Mouse (Mus musculus) ES-E14 (cell line): ENCODE data around the gene Rangrf. TPM values are rescaled to one million over a fixed set of nuclear protein-coding genes. Genes with fewer than 3 reads are reported as not detected.

ENCODE experiments used
- DNase-seq: peaks from one replicate; pipeline ENCODE4 v3.0.0-alpha.2; 2013; ENCODE audit warnings: low read depth, low spot score
- H3K27ac ChIP-seq: 2 replicates; pipeline ENCODE4 v1.5.1; 2012; ENCODE audit warnings: low read depth, mild to moderate bottlenecking, low read length, moderate library complexity, mixed read lengths; ENCODE audit not compliant: poor library complexity, insufficient read depth, severe bottlenecking
- H3K36me3 ChIP-seq: 2 replicates; pipeline ENCODE4 v1.6.1; 2012; ENCODE audit warnings: mild to moderate bottlenecking, low read length, moderate library complexity, mixed read lengths; ENCODE audit not compliant: control insufficient read depth, poor library complexity, insufficient read depth, severe bottlenecking
- H3K4me1 ChIP-seq, 2 experiments: fragments of 150-350 bp in 1 of 2; sonication (generic) in 1 of 2; 2 replicates each; pipeline ENCODE4 v1.6.1; 2012; ENCODE audit warnings: low read length in 2 of 2, mild to moderate bottlenecking in 1 of 2, mixed read lengths in 1 of 2; ENCODE audit not compliant: control insufficient read depth in 2 of 2, insufficient read depth in 2 of 2, poor library complexity in 1 of 2
- H3K4me3 ChIP-seq, 2 experiments: fragments of 150-350 bp in 1 of 2; sonication (generic) in 1 of 2; 2 replicates each; pipeline ENCODE4 v1.5.1; 2012; ENCODE audit warnings: low read length in 2 of 2, low read depth in 1 of 2, mild to moderate bottlenecking in 1 of 2, mixed read lengths in 1 of 2; ENCODE audit not compliant: insufficient read depth in 1 of 2, poor library complexity in 1 of 2, severe bottlenecking in 1 of 2
- H3K9ac ChIP-seq: 2 replicates; pipeline ENCODE4 v1.6.1; 2012; ENCODE audit warnings: low read depth, mild to moderate bottlenecking, low read length, mixed read lengths; ENCODE audit not compliant: poor library complexity, insufficient read depth, severe bottlenecking
- H3K9me3 ChIP-seq: fragments of 150-350 bp; sonication (generic); 2 replicates; pipeline ENCODE4 v1.6.1; 2012; ENCODE audit warnings: low read depth, mild to moderate bottlenecking, low read length; ENCODE audit not compliant: control insufficient read depth, insufficient read depth
- CHD2 ChIP-seq: IDR thresholded peaks from 2 replicates; pipeline ENCODE4 v1.6.1; 2014; ENCODE audit warnings: mild to moderate bottlenecking, low read depth, low read length, inconsistent platforms
- HCFC1 ChIP-seq: IDR thresholded peaks from 2 replicates; pipeline ENCODE4 v1.6.1; 2012; ENCODE audit warnings: low read length, inconsistent platforms, borderline replicate concordance; ENCODE audit not compliant: insufficient read depth
- MAFK ChIP-seq: IDR thresholded peaks from 2 replicates; pipeline ENCODE4 v1.6.1; 2014; ENCODE audit warnings: mild to moderate bottlenecking, low read depth, low read length, inconsistent platforms; ENCODE audit not compliant: insufficient read depth
- ZC3H11A ChIP-seq: IDR thresholded peaks from 2 replicates; pipeline ENCODE4 v1.6.1; 2012; ENCODE audit warnings: low read depth, mild to moderate bottlenecking, inconsistent platforms, low read length, borderline replicate concordance
- ZNF384 ChIP-seq: IDR thresholded peaks from 2 replicates; pipeline ENCODE4 v1.6.1; 2012; ENCODE audit warnings: low read depth, low read length, inconsistent platforms
- in situ Hi-C, 2 experiments: fragments of 600-800 bp; cut with MboI; formaldehyde crosslinking; loops; one replicate each; pipeline ENCODE4 v1.15.1; 2025; ENCODE audit warnings: low sequenced_read_pairs in 2 of 2, inconsistent platforms in 1 of 2; ENCODE audit not compliant: unreplicated experiment in 2 of 2
- total RNA-seq: library from RNA; depleted of rRNA; stranded (reverse); fragments of 300-350 nt; gene quantifications from 2 replicates; pipeline ENCODE4 v1.2.3, GENCODE M21; 2012; rRNA removed

Rangrf gene
- total RNA-seq = 90.7 and 107 TPM in 2 replicates

- Histone ChIP-seq H3K36me3 (0 out of 2 replicates have a peak, but pooled peaks cover 3% of the 10 kb centered on the region), H3K4me1 (peaks cover 0 to 12% of the 10 kb centered on the region in 2 experiments; a peak in 3 of 4 replicates), H3K4me3 (peak within 1 kb of the TSS in 1 of 2 experiments; percentile 75; a peak in 2 of 4 replicates), H3K9ac (no peak within 1 kb of the TSS; the same call in 1 of the 2 replicates), H3K9me3 (no peaks in the 10 kb centered on the region), H3K27ac (no peak within 1 kb of the TSS)
- in situ Hi-C loops = no loop called here
- DNase-seq = no peak
- TF ChIP-seq ZNF384 = no peak
- TF ChIP-seq ZC3H11A = no peak
- TF ChIP-seq MAFK = no peak
- TF ChIP-seq HCFC1 = no peak
- no peak for TF ChIP-seq CHD2
Measured at GRCm38 (mm10) chr11:68975085-68975484, at the start of gene Rangrf. Rangrf (minus strand) TSS chr11:68975185.

GRCm38 (mm10) chr11:69020691-69021090 is 45.7 kb upstream of the Rangrf start:
- no peak overlapping the region for H3K9ac ChIP-seq
- peaks cover 34% of the 10 kb centered on the region for H3K36me3 ChIP-seq
- TF ChIP-seq MAFK = no peak
- TF ChIP-seq ZC3H11A = no peak
- TF ChIP-seq ZNF384 = no peak
- TF ChIP-seq CHD2 = no peak
- no peak for TF ChIP-seq HCFC1
- no peak overlapping the region for H3K27ac ChIP-seq
- H3K4me1 ChIP-seq = no peaks in the 10 kb centered on the region
- H3K9me3 ChIP-seq = no peaks in the 10 kb centered on the region
- in situ Hi-C loops = no loop called here
- no peak overlapping the region for H3K4me3 ChIP-seq
- DNase-seq = no peak

GRCm38 (mm10) chr11:69016755-69017154 is 41.8 kb upstream of the Rangrf start:
- peak overlapping the region; percentile 91 for H3K9ac ChIP-seq
- TF ChIP-seq HCFC1 = no peak
- TF ChIP-seq ZNF384 = no peak
- TF ChIP-seq CHD2 = no peak
- no peak for TF ChIP-seq ZC3H11A
- TF ChIP-seq MAFK = no peak
- H3K27ac ChIP-seq = peak overlapping the region; percentile 83; the same call in 1 of the 2 replicates
- peak overlapping the region; percentile 77 to 94 for H3K4me3 ChIP-seq
- no peaks in the 10 kb centered on the region for H3K9me3 ChIP-seq
- peaks cover 0 to 7% of the 10 kb centered on the region in 2 experiments; a peak in 2 of 4 replicates for H3K4me1 ChIP-seq
- no peak for DNase-seq
- H3K36me3 ChIP-seq = peaks cover 6% of the 10 kb centered on the region
- in situ Hi-C loops = no loop called here

- Histone ChIP-seq H3K9me3 (no peaks in the 10 kb centered on the region), H3K27ac (peak within 1 kb of the TSS; percentile 83), H3K36me3 (peaks cover under 1% of the 10 kb centered on the region; the same call in 1 of the 2 replicates), H3K4me1 (peaks cover 0 to 7% of the 10 kb centered on the region in 2 experiments; a peak in 2 of 4 replicates), H3K9ac (peak within 1 kb of the TSS; percentile 91), H3K4me3 (peak within 1 kb of the TSS; percentile 77 to 94)
- peak; percentile 93 for DNase-seq
- TF ChIP-seq ZC3H11A = no peak
- peak; percentile 65; the same call in 1 of the 2 replicates for TF ChIP-seq HCFC1
- in situ Hi-C loops = no loop called here
Measured at GRCm38 (mm10) chr11:69015644-69016441, 40.9 kb upstream of the Rangrf start, which contains the start of gene Ctc1. Ctc1 (plus strand) TSS chr11:69015911.
